Mouse (Mus musculus): ENCODE measurements around the gene Pi4k2b. TPM values are rescaled to one million over a fixed set of nuclear protein-coding genes. Genes with fewer than 3 reads are reported as not detected.
"Not testable (repeated sequence)": the region's sequence is repeated elsewhere in the genome, so short reads cannot be mapped to it uniquely, and the experiment has no call there.

Gene Pi4k2b
- polyA plus RNA-seq, 1 experiment from 2014 or later, result 7.1 TPM

DNA sequence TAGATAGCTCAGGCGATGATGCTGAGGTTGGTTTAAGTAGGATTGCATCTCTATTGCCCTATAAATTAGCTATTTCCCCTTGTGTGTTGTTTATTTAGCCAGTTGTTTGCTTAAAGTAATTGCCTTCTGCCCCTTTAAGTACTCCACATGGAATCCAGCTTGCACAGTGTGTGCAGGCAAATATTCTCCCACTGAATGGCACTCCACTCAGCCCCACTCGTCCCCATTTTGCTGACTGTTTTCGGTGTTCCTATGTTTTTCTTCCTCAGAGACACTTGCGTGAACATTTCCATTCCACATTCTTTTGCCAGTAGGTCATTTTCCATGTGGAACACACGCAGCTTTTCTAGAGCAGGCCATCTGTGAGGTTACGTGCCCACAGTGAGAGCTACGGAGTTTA, 21.2 kb downstream of the Pi4k2b start:
- Histone ChIP-seq H3K9me3 (replicated peaks; ENCODE audit: control insufficient read depth, low read length) (no peaks in the 10 kb centered on the region), H3K4me1 (ENCODE audit: control insufficient read depth, insufficient read depth, low read length) (no peaks in the 10 kb centered on the region), H3K4me3 (ENCODE audit: low read length) (no peak overlapping the region), H3K4me2 (ENCODE audit: low read depth, low read length) (no peak overlapping the region), H3K36me3 (ENCODE audit: control insufficient read depth, insufficient read depth) (peaks cover 3% of the 10 kb centered on the region), H3K27me3 (ENCODE audit: control insufficient read depth, insufficient read depth, low read length) (no peaks in the 10 kb centered on the region), H3K27ac (ENCODE audit: low read length) (no peak overlapping the region), H3K9ac (ENCODE audit: low read length) (no peak overlapping the region)
- WGBS, result 74% methylated on average over 7 of the region's 7 CpGs
- no peak for ATAC-seq (replicated peaks; ENCODE audit: extremely low read depth, insufficient read depth, low FRiP score)

DNA sequence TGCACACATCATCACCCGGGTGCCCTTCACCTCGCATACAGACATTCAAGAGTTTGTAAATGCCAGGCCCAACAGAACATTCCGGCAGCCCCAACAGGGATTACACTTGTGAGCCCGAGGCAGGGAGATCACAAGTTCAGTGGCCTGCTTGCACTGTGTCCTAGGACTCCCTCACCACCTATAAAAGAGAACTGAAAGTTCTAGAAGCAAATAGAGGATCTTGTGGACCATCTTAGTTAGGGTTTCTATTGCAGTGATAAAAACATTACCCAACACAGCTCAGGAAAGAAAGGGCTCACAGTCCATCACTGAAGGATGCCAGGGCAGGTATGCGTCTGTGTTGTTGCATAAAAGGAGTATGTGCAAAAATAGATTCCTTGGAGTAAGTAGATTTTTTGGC, 32.9 kb downstream of the Pi4k2b start:
- no peak overlapping the region for H3K4me3 ChIP-seq (ENCODE audit: low read length)
- WGBS, result 82% methylated on average over 5 of the region's 5 CpGs
- no peaks in the 10 kb centered on the region for H3K9me3 ChIP-seq (replicated peaks; ENCODE audit: control insufficient read depth, low read length)
- no peaks in the 10 kb centered on the region for H3K27me3 ChIP-seq (ENCODE audit: control insufficient read depth, insufficient read depth, low read length)
- H3K4me2 ChIP-seq (ENCODE audit: low read depth, low read length), result no peak overlapping the region
- no peak overlapping the region for H3K27ac ChIP-seq (ENCODE audit: low read length)
- ATAC-seq (replicated peaks; ENCODE audit: extremely low read depth, insufficient read depth, low FRiP score), result no peak
- no peaks in the 10 kb centered on the region for H3K4me1 ChIP-seq (ENCODE audit: control insufficient read depth, insufficient read depth, low read length)
- H3K36me3 ChIP-seq (ENCODE audit: control insufficient read depth, insufficient read depth), result peaks cover 6% of the 10 kb centered on the region
- H3K9ac ChIP-seq (ENCODE audit: low read length), result no peak overlapping the region

GRCm38 (mm10) chr5:52775237-52775636, 33.9 kb downstream of the Pi4k2b start, which contains the start of gene Zcchc4:
Gene Zcchc4 (plus strand): TSS chr5:52775409.
- no peaks in the 10 kb centered on the region for H3K9me3 ChIP-seq (replicated peaks; ENCODE audit: control insufficient read depth, low read length)
- WGBS, result 47% methylated on average over 8 of the region's 8 CpGs
- no peak; the same call in 1 of the 2 replicates for ATAC-seq (replicated peaks; ENCODE audit: extremely low read depth, insufficient read depth, low FRiP score)
- no peaks in the 10 kb centered on the region for H3K27me3 ChIP-seq (ENCODE audit: control insufficient read depth, insufficient read depth, low read length)
- H3K4me1 ChIP-seq (ENCODE audit: control insufficient read depth, insufficient read depth, low read length), result no peaks in the 10 kb centered on the region
- no peak within 1 kb of the TSS for H3K4me3 ChIP-seq (ENCODE audit: low read length)
- no peak within 1 kb of the TSS for H3K9ac ChIP-seq (ENCODE audit: low read length)
- H3K27ac ChIP-seq (ENCODE audit: low read length), result no peak within 1 kb of the TSS
- no peak within 1 kb of the TSS for H3K4me2 ChIP-seq (ENCODE audit: low read depth, low read length)
- H3K36me3 ChIP-seq (ENCODE audit: control insufficient read depth, insufficient read depth), result peaks cover 3% of the 10 kb centered on the region; the same call in 1 of the 2 replicates

DNA sequence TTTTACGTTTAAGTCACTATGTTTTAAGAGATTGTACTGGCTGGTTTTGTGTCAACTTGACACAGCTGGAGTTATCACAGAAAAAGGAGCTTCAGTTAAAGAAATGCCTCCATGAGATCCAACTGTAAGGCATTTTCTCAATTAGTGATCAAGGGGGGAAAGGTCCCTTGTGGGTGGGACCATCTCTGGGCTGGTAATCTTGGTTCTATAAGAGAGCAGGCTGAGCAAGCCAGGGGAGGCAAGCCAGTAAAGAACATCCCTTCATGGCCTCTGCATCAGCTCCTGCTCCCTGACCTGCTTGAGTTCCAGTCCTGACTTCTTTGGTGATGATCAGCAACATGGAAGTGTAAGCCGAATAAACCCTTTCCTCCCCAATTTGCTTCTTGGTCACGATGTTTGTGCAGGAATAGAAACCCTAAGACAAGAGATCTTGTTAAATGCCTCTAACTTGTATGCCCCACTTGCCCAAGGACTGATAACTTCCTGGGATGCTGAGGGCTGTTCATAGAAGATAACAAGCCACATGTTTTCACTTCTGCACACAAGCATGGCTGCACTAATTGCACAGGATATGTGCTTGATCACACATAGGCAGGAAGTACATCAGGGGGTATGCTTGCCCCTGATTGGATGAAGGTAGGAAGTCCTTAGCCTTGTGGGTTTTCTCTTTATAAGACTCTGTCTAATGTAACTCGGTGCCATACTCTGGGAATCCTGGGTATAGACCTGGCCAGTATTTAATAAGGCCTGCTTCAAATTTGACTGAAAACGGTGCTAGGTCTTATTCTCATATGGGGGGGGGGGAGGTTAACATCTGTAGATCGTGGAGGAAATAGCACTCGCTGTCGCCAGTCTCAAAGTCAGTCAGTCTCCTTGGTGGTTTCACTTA, 35.3 kb downstream of the Pi4k2b start:
- not testable (repeated sequence) for ATAC-seq (replicated peaks; ENCODE audit: extremely low read depth, insufficient read depth, low FRiP score)

DNA sequence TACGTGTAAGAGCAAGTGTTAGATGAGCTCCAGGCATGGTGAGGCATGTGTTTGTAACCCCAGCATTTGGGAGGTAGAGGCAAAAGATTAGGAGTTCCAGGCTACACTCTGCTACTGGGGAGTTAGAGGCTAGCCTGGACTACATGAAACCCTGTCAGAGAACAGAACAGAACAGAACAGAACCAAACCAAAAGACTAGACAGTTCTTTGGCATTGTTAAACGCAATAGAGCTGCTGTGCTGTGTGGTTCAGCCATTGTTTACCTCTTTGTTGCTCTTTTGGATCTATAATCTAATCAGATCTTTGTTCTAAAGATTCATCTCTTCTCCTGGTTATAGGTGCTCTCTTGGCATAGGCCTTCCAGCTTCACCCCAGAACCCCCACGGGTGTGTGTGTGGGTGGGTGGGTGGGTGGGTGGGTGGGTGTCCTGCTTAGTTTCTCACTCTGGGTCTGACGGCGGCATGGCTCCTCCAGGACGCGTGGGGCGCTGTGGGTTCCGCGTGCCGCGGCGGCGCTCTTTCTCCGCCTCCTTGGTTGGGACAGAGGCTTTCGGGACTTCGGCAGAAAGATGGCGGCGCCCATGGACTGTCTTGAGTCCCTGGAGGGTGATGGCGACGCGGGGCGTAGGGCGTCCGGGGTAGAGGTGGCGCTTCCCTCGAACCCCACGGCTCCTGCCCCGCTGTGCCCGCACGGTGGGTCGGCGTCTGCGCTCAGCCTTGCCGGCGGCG, 41.3 kb downstream of the Pi4k2b start:
- Histone ChIP-seq H3K27ac (ENCODE audit: low read length) (peak overlapping the region; percentile 86), H3K4me3 (ENCODE audit: low read length) (peak overlapping the region; percentile 92), H3K4me2 (ENCODE audit: low read depth, low read length) (peak overlapping the region; percentile 77), H3K4me1 (ENCODE audit: control insufficient read depth, insufficient read depth, low read length) (peaks cover 4% of the 10 kb centered on the region; the same call in 1 of the 2 replicates), H3K27me3 (ENCODE audit: control insufficient read depth, insufficient read depth, low read length) (no peaks in the 10 kb centered on the region), H3K9me3 (replicated peaks; ENCODE audit: control insufficient read depth, low read length) (no peaks in the 10 kb centered on the region), H3K36me3 (ENCODE audit: control insufficient read depth, insufficient read depth) (peaks cover 14% of the 10 kb centered on the region), H3K9ac (ENCODE audit: low read length) (peak overlapping the region; percentile 85)
- peak; percentile 96 for ATAC-seq (replicated peaks; ENCODE audit: extremely low read depth, insufficient read depth, low FRiP score)
- WGBS, result 5% methylated on average over 37 of the region's 37 CpGs

More for the DNA sequence above, 35.3 kb downstream of the Pi4k2b start:
- not testable (repeated sequence) for H3K4me3 ChIP-seq (ENCODE audit: low read length); H3K9ac ChIP-seq (ENCODE audit: low read length); H3K27me3 ChIP-seq (ENCODE audit: control insufficient read depth, insufficient read depth, low read length); H3K9me3 ChIP-seq (replicated peaks; ENCODE audit: control insufficient read depth, low read length); H3K4me1 ChIP-seq (ENCODE audit: control insufficient read depth, insufficient read depth, low read length); H3K4me2 ChIP-seq (ENCODE audit: low read depth, low read length); H3K36me3 ChIP-seq (ENCODE audit: control insufficient read depth, insufficient read depth); H3K27ac ChIP-seq (ENCODE audit: low read length)
- 86% methylated on average over 8 of the region's 8 CpGs for WGBS

- H3K4me3 ChIP-seq (ENCODE audit: low read length), result peak overlapping the region; percentile 92
- under 1% methylated on average over 9 of the region's 9 CpGs for WGBS
- peak overlapping the region; percentile 85 for H3K9ac ChIP-seq (ENCODE audit: low read length)
- H3K4me2 ChIP-seq (ENCODE audit: low read depth, low read length), result peak overlapping the region; percentile 77
- no peaks in the 10 kb centered on the region for H3K27me3 ChIP-seq (ENCODE audit: control insufficient read depth, insufficient read depth, low read length)
- peaks cover 14% of the 10 kb centered on the region for H3K36me3 ChIP-seq (ENCODE audit: control insufficient read depth, insufficient read depth)
- H3K27ac ChIP-seq (ENCODE audit: low read length), result peak overlapping the region; percentile 86
- no peaks in the 10 kb centered on the region for H3K9me3 ChIP-seq (replicated peaks; ENCODE audit: control insufficient read depth, low read length)
- peaks cover 4% of the 10 kb centered on the region; the same call in 1 of the 2 replicates for H3K4me1 ChIP-seq (ENCODE audit: control insufficient read depth, insufficient read depth, low read length)
- ATAC-seq (replicated peaks; ENCODE audit: extremely low read depth, insufficient read depth, low FRiP score), result peak; percentile 70
Observed at GRCm38 (mm10) chr5:52783251-52783620, 41.9 kb downstream of the Pi4k2b start.

DNA sequence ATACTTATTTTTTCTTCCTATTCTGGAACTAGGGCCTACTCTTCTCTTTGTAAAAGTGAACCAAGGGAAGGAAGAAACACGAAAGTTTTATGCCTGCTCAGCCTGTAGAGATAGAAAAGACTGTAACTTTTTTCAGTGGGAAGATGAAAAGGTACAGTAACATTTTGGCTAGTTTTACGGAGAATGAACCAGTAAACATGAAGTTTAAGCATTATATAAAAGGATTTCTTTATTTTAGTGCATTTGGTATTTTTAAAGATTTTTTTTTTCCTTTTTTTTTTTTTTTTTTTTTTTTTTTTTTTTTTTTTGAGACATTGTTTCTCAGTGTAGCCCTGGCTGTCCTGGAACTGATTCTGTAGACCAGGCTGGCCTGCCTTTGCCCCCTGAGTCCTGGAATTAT, 42.6 kb downstream of the Pi4k2b start:
- Histone ChIP-seq H3K36me3 (ENCODE audit: control insufficient read depth, insufficient read depth) (peaks cover 14% of the 10 kb centered on the region), H3K9ac (ENCODE audit: low read length) (no peak overlapping the region), H3K27ac (ENCODE audit: low read length) (no peak overlapping the region), H3K4me1 (ENCODE audit: control insufficient read depth, insufficient read depth, low read length) (peaks cover 4% of the 10 kb centered on the region; the same call in 1 of the 2 replicates), H3K4me2 (ENCODE audit: low read depth, low read length) (peak overlapping the region; percentile 77; the same call in 1 of the 2 replicates), H3K27me3 (ENCODE audit: control insufficient read depth, insufficient read depth, low read length) (no peaks in the 10 kb centered on the region), H3K4me3 (ENCODE audit: low read length) (no peak overlapping the region), H3K9me3 (replicated peaks; ENCODE audit: control insufficient read depth, low read length) (no peaks in the 10 kb centered on the region)
- WGBS, result 72% methylated on average over 2 of the region's 2 CpGs
- ATAC-seq (replicated peaks; ENCODE audit: extremely low read depth, insufficient read depth, low FRiP score), result no peak

GRCm38 (mm10) chr5:52786556-52787322, 45.4 kb downstream of the Pi4k2b start:
- H3K4me3 ChIP-seq (ENCODE audit: low read length), result no peak overlapping the region
- peaks cover 4% of the 10 kb centered on the region; the same call in 1 of the 2 replicates for H3K4me1 ChIP-seq (ENCODE audit: control insufficient read depth, insufficient read depth, low read length)
- no peak overlapping the region for H3K9ac ChIP-seq (ENCODE audit: low read length)
- 70% methylated on average over 7 of the region's 7 CpGs for WGBS
- no peaks in the 10 kb centered on the region for H3K27me3 ChIP-seq (ENCODE audit: control insufficient read depth, insufficient read depth, low read length)
- no peak overlapping the region for H3K27ac ChIP-seq (ENCODE audit: low read length)
- peaks cover 16% of the 10 kb centered on the region for H3K36me3 ChIP-seq (ENCODE audit: control insufficient read depth, insufficient read depth)
- no peak overlapping the region for H3K4me2 ChIP-seq (ENCODE audit: low read depth, low read length)
- no peaks in the 10 kb centered on the region for H3K9me3 ChIP-seq (replicated peaks; ENCODE audit: control insufficient read depth, low read length)
- ATAC-seq (replicated peaks; ENCODE audit: extremely low read depth, insufficient read depth, low FRiP score), result no peak

Measured in heart, embryonic 16.5 days (tissue).